Mouse (Mus musculus) stomach, postnatal 0 days (tissue): ENCODE results near the gene Rsph9.

Experiments
- CTCF ChIP-seq: IDR thresholded peaks from 2 replicates; pipeline ENCODE4 v1.5.1; 2016; ENCODE audit warnings: antibody characterized with exemption, low read depth, mild to moderate bottlenecking, moderate library complexity
- EP300 ChIP-seq: optimal IDR thresholded peaks from 2 replicates; pipeline ENCODE3; 2016; ENCODE audit warnings: antibody characterized with exemption

DNA sequence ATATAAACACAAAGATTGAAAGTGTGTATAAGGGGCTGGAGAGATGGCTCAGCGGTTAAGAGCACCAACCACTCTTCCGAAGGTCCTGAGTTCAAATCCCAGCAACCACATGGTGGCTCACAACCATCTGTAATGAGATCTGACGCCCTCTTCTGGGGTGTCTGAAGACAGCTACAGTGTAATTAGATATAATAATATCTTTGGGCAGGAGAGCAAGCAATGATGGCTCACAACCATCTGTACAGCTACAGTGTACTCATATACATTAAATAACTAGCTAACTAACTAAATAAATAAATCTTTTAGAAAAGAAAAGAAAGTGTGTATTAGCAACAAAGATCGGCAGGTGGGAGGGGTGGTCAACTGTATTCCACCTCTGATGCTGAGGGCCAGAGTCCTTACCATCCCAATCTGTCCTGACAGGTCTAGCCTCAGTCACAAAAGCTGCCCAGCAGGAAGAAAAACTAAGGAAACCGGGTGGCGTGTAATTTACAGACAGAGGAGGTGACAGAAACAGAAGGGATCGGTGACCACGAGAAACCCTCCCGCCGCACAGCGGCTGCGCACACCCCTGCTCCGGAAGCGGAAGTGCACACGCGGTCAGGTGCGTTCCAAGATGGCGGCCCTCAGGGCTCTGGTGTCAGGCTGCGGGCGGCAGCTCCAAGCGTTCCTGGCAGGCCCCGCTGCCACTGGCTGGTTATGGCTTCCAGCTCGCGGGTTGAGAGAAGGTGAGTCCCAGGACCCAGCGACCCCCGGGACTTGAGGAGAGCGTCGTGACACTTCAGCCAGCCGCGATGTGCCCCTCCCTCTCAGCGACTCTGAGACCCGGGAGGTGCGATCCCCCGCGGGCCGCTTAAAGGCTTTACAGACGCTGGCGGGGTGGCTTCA, 33.4 kb downstream of the Rsph9 start, which contains the start of gene Mrps18a:
- no peak for TF ChIP-seq EP300
- TF ChIP-seq CTCF = no peak
